Mouse (Mus musculus): ENCODE data around the gene Atp1b1. TPM values are rescaled to one million over a fixed set of nuclear protein-coding genes. Genes with fewer than 3 reads are reported as not detected.
A peak's percentile ranks its signal among the peaks of the same experiment; 100 is the strongest.

The Atp1b1 gene
- total and polyA plus RNA-seq, 2 experiments from 2014 or later: 175 to 308 TPM

DNA sequence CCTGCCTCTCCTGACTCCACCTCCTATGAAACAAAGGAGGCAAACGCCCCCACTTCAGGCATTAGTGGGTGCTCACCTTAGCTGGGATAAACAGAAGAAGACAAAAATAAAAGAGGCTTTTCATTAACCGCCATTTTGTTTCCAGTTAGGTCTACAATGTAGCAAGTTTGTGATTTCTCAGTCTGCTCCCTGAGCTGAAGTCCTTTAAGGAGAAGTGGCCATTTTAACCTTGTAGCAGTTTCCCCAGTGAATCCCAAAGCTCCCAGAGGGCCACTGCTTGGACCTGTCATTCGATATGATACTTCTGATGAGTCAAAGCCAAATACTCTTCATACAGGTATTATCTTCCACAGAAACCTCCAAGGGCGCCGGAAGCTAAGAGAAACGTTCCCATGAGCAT lies 10.6 kb downstream of the Atp1b1 start:
- peaks cover 13% of the 10 kb centered on the region for H3K4me1 ChIP-seq (ENCODE audit: control insufficient read depth, insufficient read depth)
- H3K4me3 ChIP-seq (ENCODE audit: low read depth, low read length): no peak overlapping the region
- no peak overlapping the region for H3K27ac ChIP-seq (ENCODE audit: low read depth)
- H3K4me2 ChIP-seq (ENCODE audit: low read depth, low read length): no peak overlapping the region
- no peak for DNase-seq (ENCODE audit: low spot score)
- no peak for TF ChIP-seq CTCF (IDR thresholded peaks at IDR 0.05; ENCODE audit: low read depth)
- no peak for TF ChIP-seq EP300 (IDR thresholded peaks at IDR 0.05; ENCODE audit: low read depth)
- no peaks in the 10 kb centered on the region for H3K27me3 ChIP-seq (ENCODE audit: control insufficient read depth, insufficient read depth, low read length)
- 86% methylated on average over 6 of the region's 6 CpGs for WGBS
- ATAC-seq (ENCODE audit: insufficient read depth, low read depth): no peak
- H3K9ac ChIP-seq (replicated peaks; ENCODE audit: low read depth, low read length): no peak overlapping the region
- H3K9me3 ChIP-seq (replicated peaks; ENCODE audit: control insufficient read depth, low read length): no peaks in the 10 kb centered on the region
- peaks cover 55% of the 10 kb centered on the region for H3K36me3 ChIP-seq (replicated peaks; ENCODE audit: control insufficient read depth, insufficient read depth, low read length)

DNA sequence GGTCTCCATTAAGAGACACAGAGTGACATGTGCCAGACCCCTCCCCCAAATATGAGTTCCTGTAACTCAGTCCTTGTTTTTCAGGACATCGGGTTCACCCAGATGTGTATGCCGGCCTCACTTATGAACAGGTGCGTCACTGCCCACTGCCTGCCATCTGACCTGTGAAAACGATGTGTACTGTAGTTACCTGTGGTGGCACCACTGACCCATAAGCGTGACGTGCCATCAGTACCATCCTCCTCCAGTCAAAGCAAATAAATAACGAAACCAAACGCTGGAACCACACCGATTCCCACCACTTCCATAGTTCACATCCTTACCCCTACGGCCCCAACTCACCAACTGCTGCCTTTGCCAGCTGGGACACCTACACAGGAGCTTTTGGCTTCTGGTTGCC lies 11.6 kb downstream of the Atp1b1 start:
- DNase-seq (ENCODE audit: low spot score): no peak
- no peak for TF ChIP-seq EP300 (IDR thresholded peaks at IDR 0.05; ENCODE audit: low read depth)
- TF ChIP-seq CTCF (IDR thresholded peaks at IDR 0.05; ENCODE audit: low read depth): no peak

GRCm38 (mm10) chr1:164445620-164446162 lies 12.5 kb downstream of the Atp1b1 start:
- Histone ChIP-seq H3K27ac (ENCODE audit: low read depth) (peak overlapping the region; percentile 41; the same call in 1 of the 2 replicates), H3K4me3 (ENCODE audit: low read depth, low read length) (no peak overlapping the region), H3K36me3 (replicated peaks; ENCODE audit: control insufficient read depth, insufficient read depth, low read length) (peaks cover 55% of the 10 kb centered on the region), H3K27me3 (ENCODE audit: control insufficient read depth, insufficient read depth, low read length) (no peaks in the 10 kb centered on the region), H3K9ac (replicated peaks; ENCODE audit: low read depth, low read length) (no peak overlapping the region), H3K4me2 (ENCODE audit: low read depth, low read length) (no peak overlapping the region), H3K4me1 (ENCODE audit: control insufficient read depth, insufficient read depth) (peaks cover 7% of the 10 kb centered on the region), H3K9me3 (replicated peaks; ENCODE audit: control insufficient read depth, low read length) (no peaks in the 10 kb centered on the region)
- TF ChIP-seq CTCF (IDR thresholded peaks at IDR 0.05; ENCODE audit: low read depth): no peak
- TF ChIP-seq EP300 (IDR thresholded peaks at IDR 0.05; ENCODE audit: low read depth): no peak
- WGBS: 76% methylated on average over 5 of the region's 5 CpGs
- ATAC-seq (ENCODE audit: insufficient read depth, low read depth): no peak
- no peak for DNase-seq (ENCODE audit: low spot score)

More for the DNA sequence above, 11.6 kb downstream of the Atp1b1 start:
- H3K9me3 ChIP-seq (replicated peaks; ENCODE audit: control insufficient read depth, low read length): no peaks in the 10 kb centered on the region
- no peaks in the 10 kb centered on the region for H3K27me3 ChIP-seq (ENCODE audit: control insufficient read depth, insufficient read depth, low read length)
- no peak overlapping the region for H3K4me2 ChIP-seq (ENCODE audit: low read depth, low read length)
- H3K9ac ChIP-seq (replicated peaks; ENCODE audit: low read depth, low read length): no peak overlapping the region
- H3K4me3 ChIP-seq (ENCODE audit: low read depth, low read length): no peak overlapping the region
- ATAC-seq (ENCODE audit: insufficient read depth, low read depth): no peak
- peaks cover 13% of the 10 kb centered on the region for H3K4me1 ChIP-seq (ENCODE audit: control insufficient read depth, insufficient read depth)
- H3K27ac ChIP-seq (ENCODE audit: low read depth): no peak overlapping the region
- whole genome bisulfite sequencing: 92% methylated on average over 10 of the region's 10 CpGs
- peaks cover 55% of the 10 kb centered on the region for H3K36me3 ChIP-seq (replicated peaks; ENCODE audit: control insufficient read depth, insufficient read depth, low read length)

- DNase-seq (ENCODE audit: low spot score) (no peak), ATAC-seq (ENCODE audit: insufficient read depth, low read depth) (no peak)
- no peak overlapping the region for H3K4me2 ChIP-seq (ENCODE audit: low read depth, low read length)
- H3K9ac ChIP-seq (replicated peaks; ENCODE audit: low read depth, low read length): no peak overlapping the region
- no peak overlapping the region for H3K27ac ChIP-seq (ENCODE audit: low read depth)
- H3K36me3 ChIP-seq (replicated peaks; ENCODE audit: control insufficient read depth, insufficient read depth, low read length): peaks cover 81% of the 10 kb centered on the region
- 40% methylated on average over 18 of the region's 18 CpGs for WGBS
- no peak overlapping the region for H3K4me3 ChIP-seq (ENCODE audit: low read depth, low read length)
- TF ChIP-seq CTCF (IDR thresholded peaks at IDR 0.05; ENCODE audit: low read depth) (no peak), EP300 (IDR thresholded peaks at IDR 0.05; ENCODE audit: low read depth) (no peak)
- no peaks in the 10 kb centered on the region for H3K9me3 ChIP-seq (replicated peaks; ENCODE audit: control insufficient read depth, low read length)
- no peaks in the 10 kb centered on the region for H3K27me3 ChIP-seq (ENCODE audit: control insufficient read depth, insufficient read depth, low read length)
- no peaks in the 10 kb centered on the region; the same call in 1 of the 2 replicates for H3K4me1 ChIP-seq (ENCODE audit: control insufficient read depth, insufficient read depth)
These were observed 16.7 kb downstream of the Atp1b1 start for GRCm38 (mm10) chr1:164441408-164441974.

- H3K4me1 ChIP-seq (ENCODE audit: control insufficient read depth, insufficient read depth): no peaks in the 10 kb centered on the region; the same call in 1 of the 2 replicates
- no peaks in the 10 kb centered on the region for H3K9me3 ChIP-seq (replicated peaks; ENCODE audit: control insufficient read depth, low read length)
- no peak overlapping the region for H3K9ac ChIP-seq (replicated peaks; ENCODE audit: low read depth, low read length)
- DNase-seq (ENCODE audit: low spot score) (no peak), ATAC-seq (ENCODE audit: insufficient read depth, low read depth) (no peak)
- TF ChIP-seq EP300 (IDR thresholded peaks at IDR 0.05; ENCODE audit: low read depth): no peak
- no peak for TF ChIP-seq CTCF (IDR thresholded peaks at IDR 0.05; ENCODE audit: low read depth)
- no peak overlapping the region for H3K4me3 ChIP-seq (ENCODE audit: low read depth, low read length)
- H3K36me3 ChIP-seq (replicated peaks; ENCODE audit: control insufficient read depth, insufficient read depth, low read length): peaks cover 86% of the 10 kb centered on the region
- H3K27me3 ChIP-seq (ENCODE audit: control insufficient read depth, insufficient read depth, low read length): no peaks in the 10 kb centered on the region
- 55% methylated on average over 11 of the region's 11 CpGs for WGBS
- H3K27ac ChIP-seq (ENCODE audit: low read depth): no peak overlapping the region
- H3K4me2 ChIP-seq (ENCODE audit: low read depth, low read length): no peak overlapping the region
These were observed 17.3 kb downstream of the Atp1b1 start for GRCm38 (mm10) chr1:164440708-164441407.
